Mouse (Mus musculus) embryonic stem cell, embryonic (primary cell): ENCODE results near the gene Mcrip1.

Experiments used
- CTCF ChIA-PET, 4 experiments: fragments of 300-600 bp in 2 of 4; fragments of 350-600 bp in 2 of 4; sonication (Branson Sonifier 250); formaldehyde crosslinking; loops; one replicate each; lab custom pipeline; 2022; ENCODE audit warnings: inconsistent platforms in 2 of 4; lab: Charles Lee
- POLR2A ChIA-PET, 4 experiments: fragments of 300-600 bp in 2 of 4; fragments of 350-600 bp in 2 of 4; sonication (Branson Sonifier 250); formaldehyde crosslinking; loops; one replicate each; lab custom pipeline; 2022; ENCODE audit warnings: antibody characterized with exemption in 4 of 4, inconsistent platforms in 1 of 4; lab: Charles Lee

The Mcrip1 gene

GRCm38 (mm10) chr11:120518558-120518957 is 31.0 kb downstream of the Mcrip1 start:
- ChIA-PET CTCF (interaction anchor here in 3 of 4 experiments (0.6 to 1.5 kb wide), 6 partner anchors 29 to 657 kb away, joined by 3 to 4 read pairs (median 3); no protein-coding TSS in a partner anchor), POLR2A (interaction anchor here in 2 of 4 experiments (1.0 to 1.4 kb wide), 6 partner anchors 13 to 56 kb away, joined by 3 to 4 read pairs (median 4); partner anchors contain the start of gene P4hb (in 2 of the 2))

DNA sequence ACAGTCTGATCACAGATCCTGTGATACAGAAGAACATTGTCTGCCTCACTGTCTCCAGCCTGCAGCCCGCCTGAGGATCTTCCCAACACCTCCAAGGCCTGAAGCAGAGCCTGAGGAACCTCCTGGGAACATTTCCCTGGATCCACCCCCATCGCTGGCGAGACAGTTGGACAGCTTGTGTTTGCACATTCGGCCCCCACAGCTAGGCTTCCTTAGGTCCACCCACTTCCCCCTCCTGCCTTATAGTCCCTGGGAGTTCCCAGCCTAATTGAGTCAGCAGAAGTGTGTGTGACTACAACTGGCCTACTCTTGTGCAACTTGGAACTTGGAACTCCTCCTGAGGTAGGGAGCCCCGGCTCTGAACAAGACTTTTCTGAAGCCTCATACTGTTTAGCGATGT is 31.5 kb downstream of the Mcrip1 start:
- ChIA-PET POLR2A (interaction anchor here in 2 of 4 experiments (0.9 to 1.4 kb wide), 8 partner anchors 11 to 56 kb away, joined by 3 to 4 read pairs (median 4); partner anchors contain the start of genes P4hb (in 2 of the 2) and Slc25a10 (in 1 of the 2)), CTCF (interaction anchor here in 3 of 4 experiments (0.5 to 1.5 kb wide), 10 partner anchors 12 to 658 kb away, joined by 3 to 4 read pairs (median 3); partner anchors contain the start of gene Slc25a10 (in 1 of the 3))

DNA sequence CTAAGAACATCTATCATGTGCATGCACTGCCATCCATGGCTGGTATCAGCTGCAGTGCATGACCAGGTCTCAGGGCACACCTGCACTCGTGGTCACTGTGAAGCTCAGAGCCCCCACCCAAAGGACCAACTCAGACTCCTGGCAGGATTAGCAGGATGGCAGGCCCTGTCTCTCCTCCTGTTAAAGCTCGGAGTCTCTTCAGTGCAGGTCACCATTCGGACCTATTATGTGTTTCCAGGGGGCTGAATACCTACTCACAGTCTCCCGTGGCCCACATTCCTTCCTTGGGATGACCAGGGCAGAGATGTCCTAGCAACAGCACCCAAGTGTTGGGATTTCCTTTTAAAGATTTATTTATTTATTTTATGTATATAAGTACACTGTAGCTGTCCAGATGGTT is 32.4 kb downstream of the Mcrip1 start:
- CTCF ChIA-PET, result interaction anchor here in 2 of 4 experiments (0.5 to 1.5 kb wide), 5 partner anchors 11 to 179 kb away, joined by 3 read pairs; partner anchors contain the start of gene Slc25a10 (in 1 of the 2)
- POLR2A ChIA-PET, result interaction anchor here in 2 of 4 experiments (0.5 to 1.3 kb wide), 6 partner anchors 12 to 601 kb away, joined by 3 to 8 read pairs (median 4); partner anchors contain the start of gene Slc25a10 (in 1 of the 2)

- CTCF ChIA-PET, result interaction anchor here in 3 of 4 experiments (0.6 to 1.7 kb wide), 9 partner anchors 13 to 526 kb away, joined by 3 to 8 read pairs (median 4); no protein-coding TSS in a partner anchor
- POLR2A ChIA-PET, result interaction anchor here in 3 of 4 experiments (0.6 to 4.9 kb wide), 15 partner anchors 15 to 101 kb away, joined by 3 to 16 read pairs (median 4); partner anchors contain the start of genes Arl16 (in 1 of the 3), Mrpl12 (in 1 of the 3), Ppp1r27 (in 1 of the 3) and Slc25a10 (in 1 of the 3)
These were observed 33.9 kb downstream of the Mcrip1 start for GRCm38 (mm10) chr11:120515611-120516010.

- POLR2A ChIA-PET, result interaction anchor here in 1 of 4 experiments (1.4 to 4.9 kb wide), 5 partner anchors 23 to 60 kb away, joined by 3 to 16 read pairs (median 4); partner anchors contain the start of genes Arl16, Mrpl12 and Slc25a10
- CTCF ChIA-PET, result interaction anchor here in 1 of 4 experiments (1.7 kb wide), 1 partner anchor 206 kb away, joined by 4 read pairs; no protein-coding TSS in a partner anchor
These were observed 35.3 kb downstream of the Mcrip1 start for GRCm38 (mm10) chr11:120514262-120514661.

DNA sequence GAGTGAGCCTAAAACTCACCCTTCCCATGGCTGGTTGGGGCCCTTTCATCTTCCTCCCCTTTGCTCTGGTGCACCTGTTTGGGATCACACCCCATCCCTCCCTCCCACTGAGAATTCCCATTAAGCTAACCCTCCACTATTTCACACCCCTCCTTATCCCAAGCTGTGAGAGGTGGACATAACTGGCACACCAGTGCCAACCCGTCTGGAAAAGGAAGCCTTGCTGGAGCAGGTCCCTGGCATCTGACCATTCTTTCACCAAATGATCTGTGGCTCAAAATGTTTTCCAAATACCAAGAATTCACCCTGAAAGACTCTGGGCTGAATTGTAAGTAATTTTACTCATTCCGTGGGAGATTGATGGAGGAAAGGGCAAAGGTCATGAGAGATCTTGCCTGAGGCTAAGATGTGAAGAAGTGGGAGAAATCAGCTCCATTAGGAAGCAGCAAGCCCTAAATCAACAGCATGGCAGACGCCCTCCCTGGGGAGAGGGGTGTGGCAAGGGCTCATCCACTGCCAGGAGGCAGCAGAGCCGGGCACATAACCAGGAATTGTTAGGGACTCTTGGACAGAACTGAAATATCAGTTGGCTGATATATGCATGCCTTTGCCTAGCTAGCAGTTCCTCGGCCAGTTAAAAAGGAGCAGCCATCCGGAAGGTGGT is 36.6 kb downstream of the Mcrip1 start:
- CTCF ChIA-PET, result interaction anchor here in 3 of 4 experiments (0.6 to 1.5 kb wide), 6 partner anchors 17 to 679 kb away, joined by 3 to 5 read pairs (median 4); partner anchors contain the start of gene Ppp1r27 (in 1 of the 3)
- POLR2A ChIA-PET, result interaction anchor here (0.6 to 4.9 kb wide), 9 partner anchors 8 to 112 kb away, joined by 3 to 18 read pairs (median 4); partner anchors contain the start of genes Mrpl12 (in 1 of the 4), P4hb (in 1 of the 4) and Sirt7 (in 1 of the 4)

DNA sequence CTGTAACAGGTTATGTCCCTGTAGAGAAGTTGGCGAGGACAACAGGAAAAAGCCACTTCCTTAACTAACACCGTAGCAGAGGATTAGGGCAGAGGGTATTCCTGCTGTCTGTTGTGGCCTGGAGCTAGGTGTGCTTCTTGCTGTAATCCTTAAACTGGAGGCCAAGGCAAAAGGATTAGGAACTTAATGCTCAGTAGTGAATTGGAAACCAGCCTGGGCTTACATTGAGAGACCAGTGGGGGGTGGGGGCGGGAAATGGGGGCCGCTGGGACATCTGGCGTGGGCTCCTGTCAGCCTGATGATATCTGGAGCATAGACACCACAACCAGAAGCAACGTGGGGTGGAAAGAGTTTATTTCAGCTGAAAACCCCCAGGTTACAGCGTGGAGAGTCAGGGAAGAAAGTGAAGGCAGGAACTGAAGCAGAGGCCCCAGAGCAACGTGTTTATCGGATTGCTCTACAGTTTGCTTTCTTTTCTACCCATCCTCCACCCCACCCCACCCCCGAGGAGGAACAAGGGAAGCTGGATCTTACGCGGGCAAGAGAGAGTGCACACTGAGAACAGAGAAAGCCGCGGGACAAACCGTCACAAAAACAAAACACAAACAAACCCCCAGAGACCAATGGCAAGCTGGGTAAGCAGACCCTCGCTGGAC is 39.0 kb downstream of the Mcrip1 start:
- ChIA-PET POLR2A (interaction anchor here (0.6 to 13.3 kb wide), 35 partner anchors 10 to 304 kb away, joined by 3 to 152 read pairs (median 4); partner anchors contain the start of genes P4hb (in 3 of the 4), Slc25a10 (in 3 of the 4), Ccdc137 (in 2 of the 4) and Oxld1 (in 2 of the 4)), CTCF (interaction anchor here (0.6 to 1.7 kb wide), 10 partner anchors 10 to 266 kb away, joined by 3 to 11 read pairs (median 4); no protein-coding TSS in a partner anchor)

DNA sequence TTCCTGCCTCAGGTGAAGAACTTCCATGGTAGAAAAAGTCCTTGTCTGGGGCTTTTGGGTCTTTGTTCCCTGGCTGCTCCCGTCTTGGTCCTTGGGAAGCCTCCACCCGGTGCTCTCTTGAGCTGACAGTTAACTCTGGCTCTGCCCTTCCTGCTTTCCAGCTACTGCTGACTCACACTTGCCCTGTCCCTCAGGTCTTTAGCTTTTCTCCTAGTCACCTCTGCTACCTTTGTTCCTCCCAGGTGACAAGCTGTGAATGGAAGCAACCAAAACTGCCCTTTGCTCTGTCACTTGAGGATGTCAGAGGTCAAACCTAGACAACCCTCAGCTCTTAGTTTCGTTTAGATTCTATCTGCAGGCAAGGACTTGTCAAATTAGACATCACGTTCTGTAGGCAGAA is 39.6 kb downstream of the Mcrip1 start:
- CTCF ChIA-PET, result interaction anchor here (0.6 to 1.7 kb wide), 8 partner anchors 11 to 266 kb away, joined by 3 to 11 read pairs (median 4); no protein-coding TSS in a partner anchor
- POLR2A ChIA-PET, result interaction anchor here (0.6 to 13.3 kb wide), 30 partner anchors 10 to 305 kb away, joined by 3 to 152 read pairs (median 4); partner anchors contain the start of genes Ccdc137 (in 2 of the 4), Mrpl12 (in 2 of the 4), Oxld1 (in 2 of the 4) and P4hb (in 2 of the 4)

DNA sequence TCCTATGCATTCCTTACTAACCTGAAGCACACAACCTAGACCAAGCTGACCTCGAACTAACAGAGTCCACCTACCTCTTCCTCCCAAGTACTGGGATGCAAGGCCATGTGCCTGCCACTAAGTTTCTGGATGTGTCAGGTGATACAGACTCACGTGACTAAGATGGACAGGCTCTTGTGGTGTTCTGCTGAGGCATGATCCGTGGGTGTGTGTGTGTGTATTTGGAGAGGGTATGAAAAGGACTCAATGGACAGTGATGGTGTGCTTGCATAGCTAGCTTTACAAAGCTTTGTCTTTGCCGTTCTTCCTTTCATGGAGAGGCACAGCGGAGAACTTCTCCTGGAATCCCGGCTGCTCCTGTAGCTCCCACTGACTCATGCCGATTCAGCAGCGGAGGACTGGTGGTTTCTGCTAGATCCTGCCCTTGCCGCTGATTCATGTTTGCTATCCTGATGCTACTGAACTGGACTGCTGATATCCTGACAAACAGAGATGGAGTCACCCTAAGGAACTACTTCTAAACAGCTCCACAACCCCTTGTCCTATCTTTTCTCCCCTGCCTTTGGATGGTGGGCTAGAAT is 41.1 kb downstream of the Mcrip1 start:
- ChIA-PET CTCF (interaction anchor here in 2 of 4 experiments (0.9 to 1.5 kb wide), 5 partner anchors 19 to 212 kb away, joined by 3 to 8 read pairs (median 3); partner anchors contain the start of gene Pcyt2 (in 1 of the 2)), POLR2A (interaction anchor here in 3 of 4 experiments (0.7 to 13.3 kb wide), 24 partner anchors 9 to 315 kb away, joined by 3 to 152 read pairs (median 4); partner anchors contain the start of genes P4hb (in 3 of the 3), Slc25a10 (in 2 of the 3), Arl16 (in 1 of the 3) and Ccdc137 (in 1 of the 3))

- POLR2A ChIA-PET, result interaction anchor here in 3 of 4 experiments (0.7 to 13.3 kb wide), 23 partner anchors 9 to 316 kb away, joined by 3 to 152 read pairs (median 4); partner anchors contain the start of genes P4hb (in 3 of the 3), Slc25a10 (in 2 of the 3), Arl16 (in 1 of the 3) and Ccdc137 (in 1 of the 3)
- CTCF ChIA-PET, result interaction anchor here in 2 of 4 experiments (0.9 to 1.5 kb wide), 5 partner anchors 18 to 213 kb away, joined by 3 to 8 read pairs (median 3); partner anchors contain the start of gene Pcyt2 (in 1 of the 2)
These were observed 41.8 kb downstream of the Mcrip1 start for GRCm38 (mm10) chr11:120507611-120508289.

DNA sequence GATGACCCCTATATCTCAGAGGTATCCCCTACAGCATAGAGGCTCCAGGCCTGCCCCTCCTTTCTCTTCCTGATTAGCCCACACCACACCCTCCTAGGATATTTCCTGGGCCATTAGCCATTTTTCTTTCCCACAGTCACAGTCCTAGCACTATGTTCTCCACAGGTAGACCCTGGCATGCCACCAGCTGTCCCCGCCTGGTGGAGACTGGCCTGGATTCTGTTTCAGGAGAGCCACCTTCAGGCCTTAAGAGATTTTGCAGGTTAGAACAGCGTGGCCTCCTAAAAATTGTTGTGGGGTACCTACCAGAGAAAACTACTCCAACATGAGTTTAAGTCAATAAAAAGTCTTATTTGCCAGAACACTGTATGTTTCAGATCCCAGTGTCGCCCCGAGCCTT is 42.6 kb downstream of the Mcrip1 start:
- CTCF ChIA-PET, result interaction anchor here in 1 of 4 experiments (0.6 to 1.6 kb wide), 5 partner anchors 11 to 476 kb away, joined by 3 to 11 read pairs (median 3); partner anchors contain the start of gene Pcyt2
- POLR2A ChIA-PET, result interaction anchor here (0.6 to 13.3 kb wide), 13 partner anchors 8 to 201 kb away, joined by 3 to 152 read pairs (median 4); partner anchors contain the start of genes Slc25a10 (in 4 of the 4), P4hb (in 2 of the 4), Arl16 (in 1 of the 4) and Mrpl12 (in 1 of the 4)

- CTCF ChIA-PET, result interaction anchor here (0.6 to 1.8 kb wide), 6 partner anchors 12 to 17 kb away, joined by 3 to 11 read pairs (median 3); no protein-coding TSS in a partner anchor
- POLR2A ChIA-PET, result interaction anchor here (0.7 to 13.3 kb wide), 8 partner anchors 9 to 110 kb away, joined by 3 to 152 read pairs (median 4); partner anchors contain the start of genes Slc25a10 (in 2 of the 4) and P4hb (in 1 of the 4)
These were observed 43.9 kb downstream of the Mcrip1 start for GRCm38 (mm10) chr11:120505661-120506060.

- ChIA-PET POLR2A (interaction anchor here (0.7 to 13.3 kb wide), 12 partner anchors 9 to 143 kb away, joined by 3 to 152 read pairs (median 4); partner anchors contain the start of genes Slc25a10 (in 2 of the 4), Mafg (in 1 of the 4), Mrpl12 (in 1 of the 4) and P4hb (in 1 of the 4)), CTCF (interaction anchor here in 1 of 4 experiments (0.6 kb wide), 1 partner anchor 12 kb away, joined by 3 read pairs; no protein-coding TSS in a partner anchor)
These were observed 47.8 kb downstream of the Mcrip1 start for GRCm38 (mm10) chr11:120501701-120502100.

DNA sequence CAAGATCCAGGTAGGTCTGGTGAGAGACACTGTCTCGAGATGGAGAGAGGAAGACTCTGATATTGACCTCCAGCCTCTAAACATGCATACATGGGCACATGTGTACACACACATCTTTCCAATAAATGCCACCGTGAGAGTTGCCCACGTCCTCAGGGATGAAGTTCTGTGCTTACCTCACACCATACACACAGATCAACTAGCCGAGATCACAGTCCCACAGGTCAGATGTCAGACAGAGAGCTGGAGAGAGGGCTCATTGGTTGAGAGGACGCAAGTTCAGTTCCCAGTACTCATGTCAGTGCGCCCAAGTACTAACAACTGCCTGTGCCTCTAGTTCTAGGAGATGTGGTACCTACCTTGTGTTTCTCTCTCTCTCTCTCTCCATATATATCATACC is 48.5 kb downstream of the Mcrip1 start:
- CTCF ChIA-PET, result interaction anchor here in 1 of 4 experiments (1.4 kb wide), 1 partner anchor 12 kb away, joined by 4 read pairs; no protein-coding TSS in a partner anchor
- POLR2A ChIA-PET, result interaction anchor here (0.9 to 13.3 kb wide), 14 partner anchors 8 to 143 kb away, joined by 3 to 152 read pairs (median 4); partner anchors contain the start of genes Slc25a10 (in 3 of the 4), Mrpl12 (in 1 of the 4), P4hb (in 1 of the 4) and Pycr1 (in 1 of the 4)

GRCm38 (mm10) chr11:120500357-120500756 is 49.2 kb downstream of the Mcrip1 start:
- POLR2A ChIA-PET, result interaction anchor here (0.7 to 13.3 kb wide), 16 partner anchors 8 to 131 kb away, joined by 3 to 152 read pairs (median 4); partner anchors contain the start of genes Slc25a10 (in 4 of the 4), Mrpl12 (in 2 of the 4) and P4hb (in 1 of the 4)
- CTCF ChIA-PET, result interaction anchor here in 2 of 4 experiments (0.5 to 1.4 kb wide), 2 partner anchors 11 to 222 kb away, joined by 3 to 4 read pairs; no protein-coding TSS in a partner anchor
